Mouse (Mus musculus): ENCODE measurements around the gene Raly.

DNA sequence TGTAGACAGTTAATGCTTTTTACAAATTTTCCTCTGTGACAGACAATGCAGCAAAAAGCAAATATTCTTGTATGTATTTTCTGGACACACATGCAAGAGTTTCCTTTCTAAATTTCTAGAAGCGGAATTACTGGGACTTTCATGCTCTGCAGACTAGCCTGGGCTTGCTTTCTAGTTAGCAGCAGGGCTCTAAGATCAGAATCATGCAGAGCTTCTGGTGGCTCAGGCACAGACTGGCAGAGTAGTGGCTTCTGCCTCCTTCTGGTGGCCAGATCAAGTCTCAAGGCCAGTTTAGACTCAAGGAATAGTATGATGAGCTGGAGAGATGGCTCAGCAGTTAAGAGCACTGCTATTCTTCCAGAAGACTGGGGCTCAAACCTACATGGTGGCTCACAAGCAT is 32.4 kb upstream of the Raly start:
- no peak for TF ChIP-seq GATA1 (IDR thresholded peaks at IDR 0.05; ENCODE audit: borderline replicate concordance, low read length)
- TF ChIP-seq FLI1 (IDR thresholded peaks at IDR 0.05; ENCODE audit: low read length) = no peak

Data from megakaryocyte, embryonic 14.5 days (primary cell).